Mouse (Mus musculus) neutrophil, adult 5-6 weeks (primary cell): Measurements from ENCODE around the gene P4hb. TPM values are rescaled to one million over a fixed set of nuclear protein-coding genes. Genes with fewer than 3 reads are reported as not detected.
A peak's percentile ranks its signal among the peaks of the same experiment; 100 is the strongest.
"Not testable (repeated sequence)": the region's sequence is repeated elsewhere in the genome, so short reads cannot be mapped to it uniquely, and the experiment has no call there.

Source experiments
- ATAC-seq: fragments of 151-379, 151-347 bp; 2 replicates; pipeline ENCODE4 v1.8.0; 2017; ENCODE audit warnings: mild to moderate bottlenecking, moderate TSS enrichment; ENCODE audit not compliant: insufficient number of reproducible peaks, poor library complexity, low FRiP score, severe bottlenecking; ENCODE audit errors: extremely low read depth
- total RNA-seq: library from RNA; stranded (forward); fragments of 200-1000 nt; gene quantifications from 2 replicates; pipeline ENCODE4 v1.2.3, GENCODE M21; 2017

Gene P4hb
- total RNA-seq, 1 experiment from 2014 or later: 122 TPM

DNA sequence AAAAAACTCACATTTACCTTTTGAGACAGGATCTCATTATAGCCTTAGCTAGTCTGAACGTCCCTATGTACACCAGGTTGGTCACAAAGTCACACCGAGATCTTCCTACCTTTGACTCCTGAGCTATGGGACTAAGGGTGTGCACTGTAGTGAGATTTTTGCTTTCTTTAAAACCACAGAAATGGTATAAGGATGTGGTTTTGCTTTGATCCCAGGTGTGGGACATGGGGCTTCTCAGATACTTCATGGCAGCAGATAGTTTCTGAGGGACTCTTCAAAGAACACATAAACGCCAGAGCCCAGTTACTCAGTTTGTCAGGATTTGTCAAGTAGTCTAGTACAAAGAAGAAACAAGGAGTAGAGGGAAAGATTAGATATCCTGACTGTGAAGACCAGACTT lies 27.7 kb upstream of the P4hb start:
- ATAC-seq: no peak

- no peak for ATAC-seq
Observed at GRCm38 (mm10) chr11:120598990-120599549, 26.0 kb upstream of the P4hb start.

DNA sequence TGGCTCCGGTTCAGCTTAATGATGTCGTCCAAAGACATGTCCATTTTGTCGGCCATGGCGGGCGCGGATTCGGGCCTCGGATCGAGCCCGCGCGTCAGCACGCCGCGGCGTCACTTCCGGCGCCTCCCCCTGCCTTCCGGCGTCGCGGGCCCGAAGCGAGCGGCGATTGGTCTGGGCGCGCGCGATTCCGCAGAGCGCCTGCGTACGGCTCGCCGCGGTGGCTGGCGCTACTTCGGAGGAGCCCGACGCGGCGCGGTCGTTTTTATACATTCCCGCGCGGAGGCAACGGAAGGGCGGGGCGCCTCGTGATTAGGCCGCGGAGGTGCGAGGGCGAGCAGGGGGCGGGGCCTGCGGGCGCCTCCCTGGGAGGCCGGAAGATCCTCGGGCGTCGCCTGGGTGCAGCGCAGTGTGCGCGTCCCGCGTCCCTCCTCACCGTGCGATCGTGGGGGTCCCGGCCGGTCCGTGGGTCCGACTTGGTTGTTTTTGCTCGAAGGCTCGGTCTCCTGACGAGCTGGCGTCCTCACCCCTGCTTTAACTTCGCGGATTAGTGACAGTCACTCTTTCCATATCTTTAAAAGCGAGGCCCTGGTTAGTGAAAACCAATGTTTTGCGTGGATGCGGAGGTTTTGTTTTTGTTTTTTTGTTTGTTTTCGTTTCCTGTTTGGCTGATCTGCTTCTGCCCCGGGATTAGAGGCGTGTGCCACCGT lies 25.4 kb upstream of the P4hb start, which contains the start of the genes Alyref and Anapc11:
Alyref (minus strand) TSS at position 83 of the 707 bp plus-strand sequence.
Anapc11 (plus strand) TSS at position 139 of the 707 bp plus-strand sequence.
- peak; percentile 92 for ATAC-seq

DNA sequence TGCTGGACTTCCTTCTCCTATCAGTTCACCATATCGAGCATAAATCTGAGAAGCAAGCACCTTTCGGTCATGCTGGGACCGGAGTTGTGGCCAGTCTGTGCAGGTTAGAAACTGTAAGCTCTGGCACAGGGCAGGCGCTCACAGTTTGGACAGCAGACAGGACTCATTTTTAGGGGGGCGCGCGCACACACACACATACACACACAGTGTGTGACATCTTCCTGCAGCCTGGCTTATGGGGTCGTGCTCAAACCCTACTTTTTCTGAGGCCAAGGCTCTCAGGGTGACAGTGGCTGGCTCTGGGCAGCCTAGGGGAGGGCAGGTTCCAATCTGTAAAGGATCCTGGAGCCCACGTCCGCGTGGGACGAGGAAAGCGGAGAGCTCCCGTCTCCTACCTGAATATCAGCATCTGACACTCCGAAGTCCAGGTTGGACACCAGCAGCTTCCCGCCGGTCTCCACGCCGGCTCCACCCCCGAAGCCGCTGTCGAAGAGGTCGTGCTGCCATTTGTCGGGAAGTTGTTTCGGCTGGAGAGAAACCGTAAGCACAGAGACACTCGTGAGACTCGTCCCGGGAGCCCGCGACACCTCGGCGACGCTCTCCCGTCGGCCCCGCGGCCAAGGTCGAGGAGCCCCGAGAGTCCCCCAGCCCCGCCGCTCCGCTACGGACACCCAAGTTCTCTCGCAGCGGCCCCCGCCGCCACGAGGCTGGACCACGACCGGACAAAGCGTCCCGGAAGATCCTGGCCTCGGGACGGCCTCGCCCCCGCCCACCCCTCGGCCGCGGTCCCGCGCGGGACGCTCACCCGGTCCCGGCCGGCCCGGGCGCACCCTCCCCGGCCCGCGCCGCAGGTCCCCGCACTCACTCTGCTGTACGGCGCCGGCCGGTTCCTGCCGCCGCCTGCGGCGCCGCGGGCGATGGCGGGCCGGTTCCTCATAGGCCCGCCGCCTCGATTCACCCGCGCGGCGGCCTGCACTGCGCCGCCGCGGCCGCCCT lies 24.5 kb upstream of the P4hb start:
- ATAC-seq: no peak

DNA sequence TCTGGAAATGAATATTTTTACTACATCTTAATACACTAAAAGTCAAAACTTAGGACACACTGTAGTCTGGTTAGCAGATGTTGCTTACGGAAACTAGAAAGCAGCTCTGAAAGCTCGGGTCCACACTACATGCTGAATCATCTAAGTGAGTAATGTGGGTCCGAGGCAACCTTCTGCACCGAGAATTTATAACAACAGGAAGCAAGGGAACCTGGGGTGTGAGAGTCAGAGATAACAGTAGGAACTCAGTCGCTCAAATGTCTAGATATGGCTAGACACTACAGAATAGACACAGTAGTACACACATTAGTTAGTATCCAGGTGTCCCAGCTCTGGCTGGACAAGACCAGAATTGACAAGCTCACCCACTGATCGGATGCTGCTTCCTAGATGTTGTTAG lies 15.5 kb upstream of the P4hb start:
- no peak for ATAC-seq

GRCm38 (mm10) chr11:120583937-120584336 lies 10.9 kb upstream of the P4hb start:
- ATAC-seq: no peak

- ATAC-seq: not testable (repeated sequence)
Observed at GRCm38 (mm10) chr11:120582982-120583293, 9.9 kb upstream of the P4hb start.

GRCm38 (mm10) chr11:120582268-120582981 lies 9.4 kb upstream of the P4hb start:
- ATAC-seq: peak; percentile 27; the same call in 1 of the 2 replicates

- peak; percentile 23; the same call in 1 of the 2 replicates for ATAC-seq
Observed at GRCm38 (mm10) chr11:120581490-120582267, 8.6 kb upstream of the P4hb start, which contains the start of gene Arhgdia. Gene Arhgdia (minus strand): TSS chr11:120581624.

GRCm38 (mm10) chr11:120580871-120581331 lies 7.8 kb upstream of the P4hb start:
- no peak for ATAC-seq

DNA sequence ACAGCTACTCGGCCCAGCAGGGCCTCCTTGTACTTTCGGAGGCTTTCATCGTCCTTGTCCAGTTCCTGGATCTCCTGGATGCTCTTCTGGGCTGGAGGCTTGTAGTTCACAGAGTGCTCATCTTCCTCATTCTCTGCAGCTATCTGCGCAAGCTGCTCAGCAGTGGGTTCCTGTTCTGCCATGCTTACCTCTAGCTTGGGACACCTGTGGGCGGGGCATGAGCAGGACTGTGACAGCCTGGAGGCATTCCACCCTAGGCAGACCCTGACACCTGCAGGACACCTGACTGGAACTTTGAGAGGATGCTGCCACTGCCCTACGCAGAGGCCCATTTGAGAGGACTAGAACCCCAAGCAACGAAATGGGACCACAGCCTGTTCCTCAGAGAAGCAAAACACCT lies 7.1 kb upstream of the P4hb start:
- ATAC-seq: peak; percentile 55

- peak; percentile 28; the same call in 1 of the 2 replicates for ATAC-seq
Observed at GRCm38 (mm10) chr11:120579316-120580107, 6.5 kb upstream of the P4hb start.

GRCm38 (mm10) chr11:120578694-120579243 lies 5.7 kb upstream of the P4hb start:
- no peak for ATAC-seq

DNA sequence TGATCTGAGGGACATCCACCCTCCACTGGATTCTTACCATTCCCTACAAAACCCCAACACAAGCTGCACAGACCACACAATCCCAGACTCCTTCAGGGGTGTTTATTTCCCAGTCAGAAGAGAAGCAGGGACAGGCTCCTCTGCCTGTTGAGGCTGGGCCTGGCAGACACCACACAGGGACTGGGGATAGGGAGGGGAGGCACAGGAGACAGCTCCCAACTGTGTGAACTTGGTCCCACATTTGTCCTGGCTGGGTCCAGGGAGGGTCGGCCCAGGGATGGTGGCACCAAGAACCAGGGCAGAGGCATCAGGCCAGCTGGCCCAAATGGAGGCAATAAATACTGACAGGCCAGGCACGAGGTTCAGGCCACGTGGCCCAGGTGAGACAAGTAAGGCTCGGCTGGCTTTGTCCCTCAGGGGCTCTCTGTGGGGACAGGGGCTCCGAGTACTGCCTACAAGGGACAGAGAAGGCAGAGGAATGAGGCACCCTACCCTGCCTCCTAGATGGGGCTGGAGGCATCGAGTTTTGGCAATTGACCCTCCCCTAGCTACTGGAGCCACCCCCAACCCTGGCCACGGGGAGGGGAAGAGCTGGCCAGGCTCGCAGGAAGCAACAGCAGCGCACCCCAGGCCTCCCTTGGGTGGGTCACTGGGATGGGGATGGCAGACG lies 5.1 kb upstream of the P4hb start:
- ATAC-seq: no peak

- no peak for ATAC-seq
Observed at GRCm38 (mm10) chr11:120577211-120578023, 4.4 kb upstream of the P4hb start.
